14 mouse cellular contexts compared by ENCODE assay signal in the genomic region with DNA sequence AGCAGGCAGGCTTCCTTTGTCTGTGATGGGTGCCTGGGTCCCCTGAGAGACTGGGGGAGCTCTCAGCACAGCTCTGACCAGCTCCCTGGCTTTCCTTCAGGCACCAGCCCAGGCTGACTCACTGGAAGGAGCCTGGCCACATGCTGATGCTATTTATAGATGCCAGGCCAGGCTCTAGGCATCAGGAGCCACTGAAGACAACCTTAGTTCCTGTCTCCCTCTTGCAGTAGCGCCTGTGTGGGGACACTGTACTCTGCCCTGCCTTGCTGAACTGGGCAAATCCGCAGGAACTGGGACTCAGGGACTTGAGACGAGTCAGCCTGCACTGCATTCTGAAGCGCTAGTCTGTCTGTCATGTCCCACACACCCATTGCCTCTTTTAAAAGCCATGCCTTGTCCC. TPM values are rescaled to one million over a fixed set of nuclear protein-coding genes. Genes with fewer than 3 reads are reported as not detected.
DNase-seq lines count a peak whose midpoint lies in the region; ATAC-seq and TF ChIP-seq lines count a peak whose summit lies in the region.
"Had no signal": no experiment of that assay in that cellular context is flagged by ENCODE, and none has a peak within 500 bp of the region (broad histone marks: within the 10 kb centered on the region; RNA-seq: fewer than 3 reads in every experiment).

No protein-coding gene starts in this region.

- H3K4me2 ChIP-seq in midbrain, embryonic 16.5 days (ENCODE audit: low read length) = no peak overlapping the region
- H3K4me2 ChIP-seq: embryonic facial prominence, embryonic 12.5 days; kidney, embryonic 15.5 days had no signal

- no peak for TF ChIP-seq CTCF in C2C12 (IDR thresholded peaks at IDR 0.05; ENCODE audit: control insufficient read depth, insufficient read depth, insufficient read length)

- no peak overlapping the region for H3K4me3 ChIP-seq in C2C12 (ENCODE audit: insufficient read depth, poor library complexity, severe bottlenecking)
- H3K4me3 ChIP-seq in midbrain, embryonic 16.5 days (ENCODE audit: low read depth, low read length) = no peak overlapping the region
- H3K4me3 ChIP-seq: embryonic facial prominence, embryonic 12.5 days; kidney, embryonic 15.5 days had no signal

- DNase-seq in gastrocnemius, adult 18-20 months (ENCODE audit: low spot score) = peak; percentile 68
- no peak for DNase-seq in gastrocnemius, postnatal 10 days
- DNase-seq in cerebellum, adult 11-12 months = peak; percentile 89
- peak; percentile 22 for DNase-seq in heart, adult 8-10 months (ENCODE audit: low spot score)
- DNase-seq in testis, postnatal 14 days (ENCODE audit: low spot score) = no peak
- no peak for DNase-seq in urinary bladder, adult 18-20 months (ENCODE audit: low spot score in 2 of 2)

- peaks cover 21% of the 10 kb centered on the region for H3K4me1 ChIP-seq in midbrain, embryonic 16.5 days (ENCODE audit: control insufficient read depth, insufficient read depth, low read length)

- H3K9me3 ChIP-seq in midbrain, embryonic 16.5 days (replicated peaks; ENCODE audit: control insufficient read depth, low read length, poor library complexity, severe bottlenecking) = no peaks in the 10 kb centered on the region
- H3K9me3 ChIP-seq: embryonic facial prominence, embryonic 12.5 days; kidney, embryonic 15.5 days had no signal

- H3K27me3 ChIP-seq in C2C12 (ENCODE audit: control insufficient read depth, insufficient read depth, insufficient read length) = no peaks in the 10 kb centered on the region
- no peaks in the 10 kb centered on the region for H3K27me3 ChIP-seq in midbrain, embryonic 16.5 days (ENCODE audit: control insufficient read depth, insufficient read depth, low read depth, low read length)

- ATAC-seq in midbrain, embryonic 16.5 days = no peak

- H3ac ChIP-seq in C2C12 (ENCODE audit: control insufficient read depth, insufficient read length, low read depth) = peak overlapping the region; percentile 55

- H3K79me2 ChIP-seq in C2C12 (ENCODE audit: control insufficient read depth, insufficient read depth) = no peaks in the 10 kb centered on the region

- H3K9ac ChIP-seq in midbrain, embryonic 16.5 days (ENCODE audit: low read depth, low read length) = no peak overlapping the region
- H3K9ac ChIP-seq: embryonic facial prominence, embryonic 12.5 days; kidney, embryonic 15.5 days had no signal

- H3K79me3 ChIP-seq in C2C12 (ENCODE audit: low read depth) = no peaks in the 10 kb centered on the region

- no peaks in the 10 kb centered on the region for H3K36me3 ChIP-seq in C2C12 (ENCODE audit: control insufficient read depth, insufficient read depth)
- peaks cover 14% of the 10 kb centered on the region for H3K36me3 ChIP-seq in midbrain, embryonic 16.5 days (ENCODE audit: control insufficient read depth, insufficient read depth, low read length)

- H3K27ac ChIP-seq in midbrain, embryonic 16.5 days (ENCODE audit: low read length) = no peak overlapping the region
- H3K27ac ChIP-seq: embryonic facial prominence, embryonic 12.5 days; kidney, embryonic 15.5 days; macrophage had no signal

- WGBS in midbrain, embryonic 16.5 days = 73% methylated on average over 4 of the region's 4 CpGs

TF ChIP-seq in C2C12, 6 proteins besides CTCF, POLR2A, EP300 and RAD21:
- TF ChIP-seq MYOG (IDR thresholded peaks at IDR 0.05; ENCODE audit: control insufficient read depth, extremely low read depth, insufficient read length) (no peak), FOSL1 (IDR thresholded peaks at IDR 0.05; ENCODE audit: insufficient read depth, low read length, poor library complexity, severe bottlenecking) (no peak), MYOD1 (IDR thresholded peaks at IDR 0.05; ENCODE audit: control insufficient read depth, insufficient read length, low read depth) (no peak), CEBPB (IDR thresholded peaks at IDR 0.05; ENCODE audit: low read depth) (no peak), USF1 (IDR thresholded peaks at IDR 0.05; ENCODE audit: low read depth) (peak; percentile 23), MAX (IDR thresholded peaks at IDR 0.05) (peak; percentile 77)

RNA-seq across cellular contexts. Expression of a gene that starts 1.9 kb away (rescaled TPM):
- total RNA-seq in gastrocnemius, adult 18-20 months (2021) = under 1 TPM in 1 of 2 experiments, not detected in 1; 0.07 TPM
- under 1 TPM; 0.27 to 0.87 TPM for total RNA-seq in gastrocnemius, postnatal 10 days (2021)
- polyA plus RNA-seq in C2C12 (2012; fragmentation: generic; extraction: Trizol) = 0.28 TPM
- total RNA-seq in heart, adult 8-10 months (2022) = under 1 TPM in 1 of 4 experiments, not detected in 3; 0.44 TPM
- polyA plus RNA-seq in midbrain, embryonic 16.5 days (2015; fragmentation: Nextera tagmentation; extraction: Ambion mirVana) = 71.7 and 88.1 TPM in 2 replicates
- total RNA-seq: CH12.LX; granulocyte monocyte progenitor cell, adult 5-6 weeks; neutrophil, adult 5-6 weeks had no signal
- polyA plus RNA-seq: macrophage had no signal

RNA-seq across cellular contexts. Expression of a gene that starts 9.9 kb away (rescaled TPM):
- total RNA-seq in gastrocnemius, adult 18-20 months (2021) = 10 to 100 TPM; 13.7 TPM
- total RNA-seq in gastrocnemius, postnatal 10 days (2021) = 10 to 100 TPM; 11.5 to 13.3 TPM
- 11.6 TPM for polyA plus RNA-seq in C2C12 (2012; fragmentation: generic; extraction: Trizol)
- 10 to 100 TPM; 12.1 to 14.1 (median 12.7) TPM for total RNA-seq in heart, adult 8-10 months (2022)
- polyA plus RNA-seq in midbrain, embryonic 16.5 days (2015; fragmentation: Nextera tagmentation; extraction: Ambion mirVana) = 52.8 and 55.7 TPM in 2 replicates

RNA-seq across cellular contexts. Expression of a gene that starts 12.6 kb away (rescaled TPM):
- total RNA-seq in gastrocnemius, adult 18-20 months (2021) = 1 to 10 TPM; 2.3 to 2.5 TPM
- total RNA-seq in gastrocnemius, postnatal 10 days (2021) = 1 to 10 TPM; 1.7 to 2.0 TPM
- polyA plus RNA-seq in C2C12 (2012; fragmentation: generic; extraction: Trizol) = 0.25 TPM
- total RNA-seq in heart, adult 8-10 months (2022) = 1 to 10 TPM; 1.0 to 1.7 (median 1.5) TPM
- polyA plus RNA-seq in midbrain, embryonic 16.5 days (2015; fragmentation: Nextera tagmentation; extraction: Ambion mirVana) = 21.5 and 25.6 TPM in 2 replicates
- total RNA-seq: neutrophil, adult 5-6 weeks had no signal

RNA-seq across cellular contexts. Expression of a gene that starts 32.6 kb away (rescaled TPM):
- total RNA-seq in gastrocnemius, adult 18-20 months (2021) = 100 to 1,000 TPM; 101 to 103 TPM
- 10 to 100 TPM; 82.2 to 84.4 TPM for total RNA-seq in gastrocnemius, postnatal 10 days (2021)
- polyA plus RNA-seq in C2C12 (2012; fragmentation: generic; extraction: Trizol) = 154 TPM
- 100 to 1,000 TPM in 2 of 4 experiments, 10 to 100 TPM in 2; 92.0 to 102 (median 99.4) TPM for total RNA-seq in heart, adult 8-10 months (2022)
- 324 and 340 TPM in 2 replicates for polyA plus RNA-seq in midbrain, embryonic 16.5 days (2015; fragmentation: Nextera tagmentation; extraction: Ambion mirVana)

RNA-seq across cellular contexts. Expression of a gene that starts 42.5 kb away (rescaled TPM):
- total RNA-seq in gastrocnemius, adult 18-20 months (2021) = 10 to 100 TPM; 21.1 to 26.0 TPM
- total RNA-seq in gastrocnemius, postnatal 10 days (2021) = 10 to 100 TPM; 26.4 to 27.1 TPM
- 67.3 TPM for polyA plus RNA-seq in C2C12 (2012; fragmentation: generic; extraction: Trizol)
- total RNA-seq in heart, adult 8-10 months (2022) = 10 to 100 TPM; 12.3 to 14.9 (median 13.2) TPM
- 47.3 and 51.6 TPM in 2 replicates for polyA plus RNA-seq in midbrain, embryonic 16.5 days (2015; fragmentation: Nextera tagmentation; extraction: Ambion mirVana)

Comparison
In these comparisons a context has a peak if more than half of its experiments do, and no peak if none do; other contexts are left out.
1. DNase-seq: peak in gastrocnemius, adult 18-20 months (single experiment), cerebellum, adult 11-12 months (single experiment) and heart, adult 8-10 months (single experiment); none in gastrocnemius, postnatal 10 days (single experiment), testis, postnatal 14 days (single experiment) and urinary bladder, adult 18-20 months (0 of 2).